Comparison of ENCODE assay signal across 23 mouse cellular contexts in the genomic region with DNA sequence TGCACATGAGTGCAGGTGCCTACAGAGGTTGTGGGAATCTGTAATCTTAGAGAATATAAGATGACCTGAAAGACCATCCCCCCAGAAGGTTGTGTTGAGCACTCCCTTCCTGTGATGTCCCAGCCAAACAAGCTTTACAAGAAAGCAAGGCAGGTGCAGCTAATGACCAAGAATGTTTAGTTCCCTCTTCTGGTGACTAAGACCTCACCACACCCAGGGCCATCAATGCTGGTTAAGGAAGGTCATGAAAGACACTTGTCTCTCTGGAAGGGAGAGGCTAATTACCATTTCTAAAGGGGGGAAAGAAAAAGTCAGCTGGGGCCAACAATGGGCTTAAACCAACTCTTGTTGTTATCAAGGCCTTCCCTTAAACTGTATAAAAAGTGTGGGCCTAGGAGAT.
DNase-seq lines count a peak whose midpoint lies in the region; TF ChIP-seq lines count a peak whose summit lies in the region.
"Had no signal": no experiment of that assay in that cellular context is flagged by ENCODE, and none has a peak within 500 bp of the region (broad histone marks: within the 10 kb centered on the region; RNA-seq: fewer than 3 reads in every experiment).

No protein-coding gene starts in this region.

- in situ Hi-C loops in ES-E14 (cut with MboI; ENCODE audit: low sequenced_read_pairs in 2 of 2, unreplicated experiment in 2 of 2) = no loop called here

- H3K9ac ChIP-seq in ES-E14 (ENCODE audit: insufficient read depth, low read depth, low read length, poor library complexity, severe bottlenecking) = peak overlapping the region; percentile 40; the same call in 1 of the 2 replicates
- H3K9ac ChIP-seq: forebrain, embryonic 13.5 days; kidney, embryonic 15.5 days; limb, embryonic 13.5 days; midbrain, embryonic 12.5 days; neural tube, embryonic 12.5 days had no signal

- peak overlapping the region; percentile 98 for H3K27ac ChIP-seq in ES-E14 (ENCODE audit: insufficient read depth, low read depth, low read length, poor library complexity, severe bottlenecking)
- H3K27ac ChIP-seq: forebrain, embryonic 13.5 days; kidney, embryonic 15.5 days; left cerebral cortex, adult 2 months; limb, embryonic 13.5 days; midbrain, embryonic 12.5 days; neural tube, embryonic 12.5 days had no signal

- H3K4me1 ChIP-seq in ES-E14 (ENCODE audit: control insufficient read depth in 2 of 2, insufficient read depth in 2 of 2, low read length in 2 of 2, poor library complexity in 1 of 2) = peaks cover 23 to 25% of the 10 kb centered on the region in 2 experiments
- H3K4me1 ChIP-seq: forebrain, embryonic 13.5 days; kidney, embryonic 15.5 days; limb, embryonic 13.5 days; megakaryocyte, embryonic 14.5 days; midbrain, embryonic 12.5 days; neural tube, embryonic 12.5 days had no signal

- peak overlapping the region; percentile 31 to 59 for H3K4me3 ChIP-seq in ES-E14 (ENCODE audit: insufficient read depth in 1 of 2, low read depth in 1 of 2, low read length in 2 of 2, poor library complexity in 1 of 2, severe bottlenecking in 1 of 2)
- H3K4me3 ChIP-seq: forebrain, embryonic 13.5 days; kidney, embryonic 15.5 days; left cerebral cortex, adult 2 months; limb, embryonic 13.5 days; megakaryocyte, embryonic 14.5 days; midbrain, embryonic 12.5 days; myocyte; neural tube, embryonic 12.5 days had no signal

- H3K36me3 ChIP-seq in ES-E14 (ENCODE audit: control insufficient read depth, insufficient read depth, low read length, poor library complexity, severe bottlenecking) = peaks cover 11% of the 10 kb centered on the region
- H3K36me3 ChIP-seq: kidney, embryonic 15.5 days; limb, embryonic 13.5 days; midbrain, embryonic 12.5 days; neural tube, embryonic 12.5 days had no signal

- peak; percentile 29 for DNase-seq in heart, adult 11 months
- no peak for DNase-seq in heart, adult 18-20 months
- DNase-seq in A20 (ENCODE audit: low read depth, low spot score) = peak; percentile 82
- peak; percentile 81 for DNase-seq in ES-E14 (ENCODE audit: low read depth, low spot score)
- peak; percentile 97 for DNase-seq in ZHBTc4 (ENCODE audit: low read depth, low spot score)
- no peak for DNase-seq in ovary, adult 18-20 months (ENCODE audit: low spot score)
- no peak for DNase-seq in embryo, embryonic 10 days (ENCODE audit: low spot score)
- DNase-seq: adrenal gland, adult 8-10 months; cerebellum, adult 8-10 months; cerebellum, postnatal 25 days; gastrocnemius, postnatal 36 days; heart, postnatal 14 days; kidney, adult 18-20 months; kidney, postnatal 25 days; lung, postnatal 36 days had no signal

- H3K9me3 ChIP-seq in ES-E14 (ENCODE audit: control insufficient read depth, insufficient read depth, low read depth, low read length) = no peaks in the 10 kb centered on the region
- H3K9me3 ChIP-seq: forebrain, embryonic 13.5 days; kidney, embryonic 15.5 days; limb, embryonic 13.5 days; midbrain, embryonic 12.5 days; neural tube, embryonic 12.5 days had no signal

TF ChIP-seq in ES-E14, 5 proteins besides CTCF, POLR2A, EP300 and RAD21:
- no peak for TF ChIP-seq ZNF384 (IDR thresholded peaks at IDR 0.05; ENCODE audit: low read depth, low read length)
- TF ChIP-seq HCFC1 (IDR thresholded peaks at IDR 0.05; ENCODE audit: borderline replicate concordance, insufficient read depth, low read length) = no peak
- no peak; the same call in 1 of the 2 replicates for TF ChIP-seq MAFK (IDR thresholded peaks at IDR 0.05; ENCODE audit: insufficient read depth, low read depth, low read length)
- no peak for TF ChIP-seq ZC3H11A (IDR thresholded peaks at IDR 0.05; ENCODE audit: borderline replicate concordance, low read depth, low read length)
- TF ChIP-seq CHD2 (IDR thresholded peaks at IDR 0.05; ENCODE audit: low read depth, low read length) = peak; percentile 84

Comparison
In these comparisons a context has a peak if more than half of its experiments do, and no peak if none do; other contexts are left out.
1. DNase-seq: peak in heart, adult 11 months (single experiment), A20 (single experiment), ES-E14 (single experiment) and ZHBTc4 (single experiment); none in heart, adult 18-20 months (0 of 2), ovary, adult 18-20 months (single experiment) and embryo, embryonic 10 days (single experiment).